Mouse (Mus musculus): Measurements from ENCODE around the gene Ppp3cb.

- TF ChIP-seq EP300 (IDR thresholded peaks at IDR 0.05; ENCODE audit: insufficient read depth, low read depth, low read length) (no peak), CTCF (IDR thresholded peaks at IDR 0.05; ENCODE audit: low read depth, low read length) (no peak)
Measured at GRCm38 (mm10) chr14:20520179-20520578, 26.2 kb downstream of the Ppp3cb start.

All from ES-Bruce4 (cell line).